Mouse (Mus musculus): Measurements from ENCODE around the gene 0610010F05Rik. TPM values are rescaled to one million over a fixed set of nuclear protein-coding genes. Genes with fewer than 3 reads are reported as not detected.
"Not testable (repeated sequence)": the region's sequence is repeated elsewhere in the genome, so short reads cannot be mapped to it uniquely, and the experiment has no call there.

0610010F05Rik gene
- polyA plus RNA-seq, 1 experiment: 24.3 TPM

DNA sequence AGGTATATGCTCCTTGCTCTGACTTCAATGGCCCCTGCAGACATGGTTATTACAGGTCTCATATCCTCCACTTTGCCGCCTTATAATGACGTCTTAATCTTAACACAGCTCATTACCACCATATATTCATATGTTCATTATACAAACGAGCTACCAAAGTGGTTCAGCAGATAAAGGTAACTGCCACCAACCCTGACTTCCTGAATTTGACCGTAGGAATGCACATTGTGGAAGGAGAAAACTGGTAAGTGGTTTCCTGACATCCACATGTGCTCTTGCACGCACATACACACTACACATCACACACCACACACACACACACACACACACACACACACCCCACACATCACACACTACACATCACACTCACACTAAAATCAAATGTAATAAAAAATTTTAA is 18.9 kb downstream of the 0610010F05Rik start:
- TF ChIP-seq CTCF (IDR thresholded peaks at IDR 0.05; ENCODE audit: extremely low read depth, insufficient read depth, low read length) (no peak), POLR2A (IDR thresholded peaks at IDR 0.05; ENCODE audit: extremely low read depth, insufficient read depth, low read length) (no peak)
- Histone ChIP-seq H3K27ac (ENCODE audit: insufficient read depth, low read length) (no peak overlapping the region), H3K4me1 (ENCODE audit: control insufficient read depth, insufficient read depth, low read length) (no peaks in the 10 kb centered on the region), H3K4me3 (ENCODE audit: insufficient read depth, low read length) (no peak overlapping the region)

DNA sequence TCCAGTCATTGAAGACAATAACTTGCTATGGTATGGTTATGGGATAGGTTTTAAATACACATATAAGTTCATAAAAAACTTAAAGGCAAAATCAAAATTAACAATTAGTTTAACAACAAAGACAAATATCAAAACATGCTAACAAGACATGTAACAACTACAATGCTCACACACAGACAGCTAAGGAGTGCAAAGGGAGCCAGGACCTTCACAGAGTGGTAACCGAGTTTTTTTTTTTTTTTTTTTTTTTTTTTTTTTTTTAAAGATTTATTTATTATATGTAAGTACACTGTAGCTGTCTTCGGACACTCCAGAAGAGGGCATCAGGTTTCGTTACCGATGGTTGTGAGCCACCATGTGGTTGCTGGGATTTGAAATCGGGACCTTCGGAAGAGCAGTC is 26.1 kb downstream of the 0610010F05Rik start:
- not testable (repeated sequence) for H3K27ac ChIP-seq (ENCODE audit: insufficient read depth, low read length); H3K4me1 ChIP-seq (ENCODE audit: control insufficient read depth, insufficient read depth, low read length); H3K4me3 ChIP-seq (ENCODE audit: insufficient read depth, low read length)

DNA sequence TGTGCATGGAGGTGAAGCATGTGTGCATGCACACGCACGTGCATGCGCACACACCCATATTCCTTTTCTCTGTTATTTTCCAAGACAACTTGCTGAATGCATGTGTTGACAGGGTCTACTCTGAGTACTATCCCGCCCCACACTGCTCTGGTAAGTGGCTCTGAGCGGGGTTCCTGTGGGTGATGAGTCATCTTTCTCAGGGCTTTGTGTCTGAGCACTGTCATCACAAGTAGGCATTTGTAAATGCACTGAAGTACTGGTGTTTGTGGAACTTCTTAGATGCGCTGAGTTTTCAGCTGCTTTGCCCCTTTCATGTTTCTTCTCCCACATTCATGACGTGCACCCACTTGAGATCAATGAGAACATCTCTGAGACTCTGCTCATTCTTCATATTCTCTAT is 63.3 kb downstream of the 0610010F05Rik start:
- no peak for TF ChIP-seq POLR2A (IDR thresholded peaks at IDR 0.05; ENCODE audit: extremely low read depth, insufficient read depth, low read length)
- Histone ChIP-seq H3K4me3 (ENCODE audit: insufficient read depth, low read length) (no peak overlapping the region), H3K4me1 (ENCODE audit: control insufficient read depth, insufficient read depth, low read length) (no peaks in the 10 kb centered on the region), H3K27ac (ENCODE audit: insufficient read depth, low read length) (no peak overlapping the region)

DNA sequence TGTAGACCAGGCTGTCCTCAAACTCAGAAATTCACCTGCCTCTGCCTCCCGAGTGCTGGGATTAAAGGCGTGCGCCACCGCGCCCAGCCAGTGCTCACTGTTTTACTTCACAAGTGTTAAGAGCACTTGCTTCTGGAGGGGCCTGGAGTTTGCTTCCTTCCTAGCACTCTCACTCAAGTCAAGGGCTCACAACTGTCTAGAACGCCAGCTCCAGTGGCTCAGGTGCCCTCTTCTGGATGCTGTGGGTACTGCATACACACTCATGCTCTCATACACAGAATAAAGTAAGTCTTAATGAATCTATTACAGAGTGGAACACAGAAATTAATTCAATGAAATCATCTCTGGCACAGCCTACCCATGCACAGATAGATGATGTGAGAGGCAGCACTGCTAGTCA is 67.7 kb downstream of the 0610010F05Rik start:
- no peak overlapping the region for H3K4me3 ChIP-seq (ENCODE audit: insufficient read depth, low read length)
- TF ChIP-seq CTCF (IDR thresholded peaks at IDR 0.05; ENCODE audit: extremely low read depth, insufficient read depth, low read length) (peak; percentile 73), POLR2A (IDR thresholded peaks at IDR 0.05; ENCODE audit: extremely low read depth, insufficient read depth, low read length) (no peak)
- no peaks in the 10 kb centered on the region for H3K4me1 ChIP-seq (ENCODE audit: control insufficient read depth, insufficient read depth, low read length)
- H3K27ac ChIP-seq (ENCODE audit: insufficient read depth, low read length): no peak overlapping the region

DNA sequence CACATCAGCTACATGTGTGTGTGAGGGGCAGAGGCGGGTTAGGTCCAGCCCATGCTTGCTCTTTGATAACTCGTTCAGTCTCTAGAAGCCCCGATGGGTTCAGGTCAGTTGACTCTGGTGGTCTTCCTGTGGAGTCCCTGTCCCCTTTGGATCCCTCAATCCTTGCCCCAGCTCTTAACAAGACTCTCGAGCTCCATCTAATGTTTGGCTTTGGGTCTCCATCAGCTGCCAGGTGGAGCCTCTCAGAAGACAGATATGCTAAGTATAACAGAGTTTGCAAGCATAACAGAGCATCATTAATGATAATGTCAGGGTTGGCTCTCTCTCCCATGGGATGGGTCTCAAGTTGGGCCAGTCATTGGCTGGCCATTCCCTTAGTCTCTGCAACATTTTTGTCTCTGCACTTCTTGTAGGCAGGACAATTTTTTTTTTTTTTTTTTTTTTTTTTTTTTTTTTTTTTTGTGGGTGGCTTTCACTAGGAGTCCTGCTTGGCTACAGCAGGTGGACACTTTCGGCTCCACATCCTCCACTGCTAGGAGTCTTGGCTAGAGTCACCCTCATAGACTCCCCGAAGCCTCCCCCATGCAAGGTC is 76.3 kb downstream of the 0610010F05Rik start:
- Histone ChIP-seq H3K4me1 (ENCODE audit: control insufficient read depth, insufficient read depth, low read length) (no peaks in the 10 kb centered on the region), H3K27ac (ENCODE audit: insufficient read depth, low read length) (no peak overlapping the region), H3K4me3 (ENCODE audit: insufficient read depth, low read length) (no peak overlapping the region)
- TF ChIP-seq POLR2A (IDR thresholded peaks at IDR 0.05; ENCODE audit: extremely low read depth, insufficient read depth, low read length): no peak
- no peak for TF ChIP-seq CTCF (IDR thresholded peaks at IDR 0.05; ENCODE audit: extremely low read depth, insufficient read depth, low read length)

DNA sequence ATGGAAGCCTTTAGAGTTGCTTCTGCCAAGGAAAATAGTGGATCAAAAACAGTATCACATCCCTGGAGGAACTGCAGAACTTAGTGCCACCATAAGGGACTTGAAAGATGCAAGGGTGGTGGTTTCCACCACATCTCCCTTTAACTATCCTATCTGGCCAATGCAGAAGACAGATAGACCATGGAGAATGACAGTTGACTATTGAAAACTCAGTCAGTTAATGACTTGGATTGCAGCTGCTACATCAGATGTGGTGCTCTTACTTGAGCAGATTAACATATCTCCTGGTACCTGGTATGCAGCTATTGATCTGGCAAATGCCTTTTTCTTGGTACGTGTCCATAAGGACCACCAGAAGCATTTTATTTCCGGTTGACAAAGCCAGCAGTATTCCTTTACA is 96.0 kb downstream of the 0610010F05Rik start:
- Histone ChIP-seq H3K4me1 (ENCODE audit: control insufficient read depth, insufficient read depth, low read length) (no peaks in the 10 kb centered on the region), H3K4me3 (ENCODE audit: insufficient read depth, low read length) (no peak overlapping the region), H3K27ac (ENCODE audit: insufficient read depth, low read length) (no peak overlapping the region)
- TF ChIP-seq CTCF (IDR thresholded peaks at IDR 0.05; ENCODE audit: extremely low read depth, insufficient read depth, low read length) (no peak), POLR2A (IDR thresholded peaks at IDR 0.05; ENCODE audit: extremely low read depth, insufficient read depth, low read length) (no peak)

DNA sequence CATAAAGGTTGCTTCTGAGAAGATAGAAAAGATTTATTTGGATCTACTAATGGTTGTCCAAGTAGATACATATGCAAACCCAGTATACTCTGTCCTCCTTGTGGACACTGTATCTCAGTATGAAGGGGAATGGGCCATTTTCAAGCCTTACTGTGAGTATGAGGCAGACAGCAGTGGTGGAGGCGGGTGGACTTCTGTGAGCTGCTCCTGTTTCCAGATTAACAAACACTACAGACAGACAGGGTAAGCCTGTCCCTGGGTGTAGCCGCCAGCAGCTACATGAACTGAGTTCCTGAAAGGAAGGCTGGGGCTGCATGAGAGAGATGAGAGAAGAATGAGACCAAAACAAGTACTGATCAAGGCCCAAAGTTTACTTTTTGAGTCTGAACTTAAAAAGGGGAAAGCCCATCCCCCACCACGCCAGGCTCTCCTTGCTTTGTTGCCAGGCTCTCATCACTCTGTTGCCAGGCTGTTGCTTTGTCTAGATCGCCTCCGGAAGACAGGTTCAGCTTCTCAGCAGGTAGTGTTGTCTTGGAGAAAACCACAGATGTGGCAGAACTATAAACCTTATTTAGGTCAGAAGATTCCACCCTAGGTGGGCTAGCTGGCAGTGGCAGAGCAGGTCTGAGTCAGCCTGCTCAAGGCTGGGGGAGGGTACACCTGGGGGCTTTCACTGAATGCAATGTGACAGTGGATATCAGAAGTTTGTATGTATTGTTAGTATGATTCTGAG is 112.8 kb downstream of the 0610010F05Rik start, which contains the start of gene 1700093K21Rik:
TSS of gene 1700093K21Rik (minus strand) at position 683 of the 733 bp plus-strand sequence.
- no peak for TF ChIP-seq CTCF (IDR thresholded peaks at IDR 0.05; ENCODE audit: extremely low read depth, insufficient read depth, low read length)
- no peak for TF ChIP-seq POLR2A (IDR thresholded peaks at IDR 0.05; ENCODE audit: extremely low read depth, insufficient read depth, low read length)
- Histone ChIP-seq H3K4me1 (ENCODE audit: control insufficient read depth, insufficient read depth, low read length) (no peaks in the 10 kb centered on the region), H3K27ac (ENCODE audit: insufficient read depth, low read length) (no peak within 1 kb of the TSS), H3K4me3 (ENCODE audit: insufficient read depth, low read length) (no peak within 1 kb of the TSS)

DNA sequence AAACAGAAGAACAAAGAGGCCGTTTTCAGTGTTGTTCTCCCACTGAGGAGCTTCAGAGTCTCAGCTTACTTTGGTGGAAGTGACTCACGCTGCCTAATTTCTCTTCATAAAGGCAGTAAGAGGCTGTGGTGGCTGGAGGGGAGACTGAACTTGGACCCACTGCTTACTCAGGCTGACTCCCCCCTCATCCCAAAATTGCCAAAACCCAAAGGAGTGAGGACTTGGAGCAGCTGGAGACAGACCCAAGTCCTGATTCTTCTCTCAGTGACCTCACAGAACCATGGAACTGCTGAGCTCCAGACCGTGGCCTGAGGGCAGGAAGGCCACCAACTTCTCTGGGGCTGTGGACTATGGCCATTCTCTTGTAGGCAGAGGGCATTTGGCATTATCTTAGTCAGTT is 114.5 kb downstream of the 0610010F05Rik start:
- no peak overlapping the region for H3K27ac ChIP-seq (ENCODE audit: insufficient read depth, low read length)
- no peaks in the 10 kb centered on the region for H3K4me1 ChIP-seq (ENCODE audit: control insufficient read depth, insufficient read depth, low read length)
- no peak overlapping the region for H3K4me3 ChIP-seq (ENCODE audit: insufficient read depth, low read length)
- TF ChIP-seq POLR2A (IDR thresholded peaks at IDR 0.05; ENCODE audit: extremely low read depth, insufficient read depth, low read length) (no peak), CTCF (IDR thresholded peaks at IDR 0.05; ENCODE audit: extremely low read depth, insufficient read depth, low read length) (no peak)

DNA sequence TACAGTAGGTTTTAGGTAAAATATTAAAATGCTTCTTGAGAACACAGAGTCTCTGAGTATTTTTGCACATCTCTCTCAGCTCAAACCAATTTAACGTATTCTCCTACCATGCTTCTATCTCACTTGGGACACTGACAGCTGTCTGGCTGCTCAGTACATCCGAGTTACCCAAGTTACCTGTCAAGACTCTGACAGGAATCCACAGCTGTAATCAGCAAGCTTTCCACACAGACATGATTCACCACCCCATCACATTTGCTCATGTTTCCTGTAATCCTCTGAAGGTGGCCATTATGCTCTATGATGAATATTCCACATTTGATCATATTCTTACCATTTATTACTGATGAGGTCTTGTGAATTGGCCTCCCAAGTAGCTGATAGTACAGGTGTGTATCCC is 118.1 kb downstream of the 0610010F05Rik start:
- Histone ChIP-seq H3K27ac (ENCODE audit: insufficient read depth, low read length) (no peak overlapping the region), H3K4me3 (ENCODE audit: insufficient read depth, low read length) (no peak overlapping the region), H3K4me1 (ENCODE audit: control insufficient read depth, insufficient read depth, low read length) (no peaks in the 10 kb centered on the region)
- TF ChIP-seq CTCF (IDR thresholded peaks at IDR 0.05; ENCODE audit: extremely low read depth, insufficient read depth, low read length) (no peak), POLR2A (IDR thresholded peaks at IDR 0.05; ENCODE audit: extremely low read depth, insufficient read depth, low read length) (no peak)

Other genes starting within 250 kb of the 0610010F05Rik start
- gene Ahsa2, start 135.6 kb downstream of the 0610010F05Rik start, polyA plus RNA-seq (2012; rRNA removed): 39.0 and 40.0 TPM in 2 replicates
- 0.66 and 0.90 TPM in 2 replicates for gene 1700093K21Rik, start 112.5 kb downstream of the 0610010F05Rik start, polyA plus RNA-seq (2012; rRNA removed)
- 9.5 and 10.4 TPM in 2 replicates for gene Pus10, start 32.0 kb upstream of the 0610010F05Rik start, polyA plus RNA-seq (2012; rRNA removed)
- gene Pex13, start 32.3 kb upstream of the 0610010F05Rik start, polyA plus RNA-seq (2012; rRNA removed): 15.5 and 16.9 TPM in 2 replicates
- gene Rel, start 137.3 kb upstream of the 0610010F05Rik start, polyA plus RNA-seq (2012; rRNA removed): 2.0 and 2.2 TPM in 2 replicates